Mouse (Mus musculus) midbrain, embryonic 13.5 days (tissue): ENCODE results near the gene Gm10203. TPM values are rescaled to one million over a fixed set of nuclear protein-coding genes. Genes with fewer than 3 reads are reported as not detected.
"Not testable (repeated sequence)": the region's sequence is repeated elsewhere in the genome, so short reads cannot be mapped to it uniquely, and the experiment has no call there.

Source experiments
- ATAC-seq: fragments of 200-750 bp; cut with Nextera tagmentation; 2 replicates; pipeline ENCODE4 v1.8.0; 2017; ENCODE audit warnings: mild to moderate bottlenecking, moderate TSS enrichment, moderate library complexity
- H3K27ac ChIP-seq: fragments of 300-500 bp; sonication (generic); 2 replicates; pipeline ENCODE4 v1.5.1; 2015; ENCODE audit warnings: inconsistent platforms, mild to moderate bottlenecking, moderate library complexity
- H3K27me3 ChIP-seq: fragments of 300-500 bp; sonication (generic); 2 replicates; pipeline ENCODE4 v1.6.1; 2015; ENCODE audit warnings: mild to moderate bottlenecking, inconsistent platforms
- H3K36me3 ChIP-seq: fragments of 300-500 bp; sonication (generic); 2 replicates; pipeline ENCODE4 v1.6.1; 2015; ENCODE audit warnings: mild to moderate bottlenecking, inconsistent platforms
- H3K4me1 ChIP-seq: fragments of 300-500 bp; sonication (generic); replicated peaks from 2 replicates; pipeline ENCODE4 v1.6.1; 2015; ENCODE audit warnings: inconsistent platforms
- H3K4me2 ChIP-seq: fragments of 300-500 bp; sonication (generic); replicated peaks from 2 replicates; pipeline ENCODE4 v1.6.1; 2015; ENCODE audit warnings: moderate library complexity, mild to moderate bottlenecking, inconsistent platforms
- H3K4me3 ChIP-seq: fragments of 300-500 bp; sonication (generic); replicated peaks from 2 replicates; pipeline ENCODE4 v1.5.1; 2015; ENCODE audit warnings: mild to moderate bottlenecking, inconsistent platforms
- H3K9ac ChIP-seq: fragments of 300-500 bp; sonication (generic); replicated peaks from 2 replicates; pipeline ENCODE4 v1.6.1; 2015; ENCODE audit warnings: mild to moderate bottlenecking, inconsistent platforms
- H3K9me3 ChIP-seq: fragments of 300-500 bp; sonication (generic); 2 replicates; pipeline ENCODE4 v1.6.1; 2016; ENCODE audit warnings: mild to moderate bottlenecking, inconsistent platforms
- WGBS: fragments of 180-500 bp; shearing (Covaris S2); methylation state at CpG from one replicate; pipeline ENCODE4 v1.1.7; 2015; 5-methylcytosine and 5-hydroxymethylcytosine counted together
- polyA plus RNA-seq: library from polyadenylated mRNA; unstranded; fragments of >200 nt; fragmentation: Nextera tagmentation; extraction: Ambion mirVana; gene quantifications from 2 replicates; pipeline ENCODE4 v1.2.1, GENCODE M21; 2015

The Gm10203 gene
- polyA plus RNA-seq, 1 experiment from 2014 or later: not detected

DNA sequence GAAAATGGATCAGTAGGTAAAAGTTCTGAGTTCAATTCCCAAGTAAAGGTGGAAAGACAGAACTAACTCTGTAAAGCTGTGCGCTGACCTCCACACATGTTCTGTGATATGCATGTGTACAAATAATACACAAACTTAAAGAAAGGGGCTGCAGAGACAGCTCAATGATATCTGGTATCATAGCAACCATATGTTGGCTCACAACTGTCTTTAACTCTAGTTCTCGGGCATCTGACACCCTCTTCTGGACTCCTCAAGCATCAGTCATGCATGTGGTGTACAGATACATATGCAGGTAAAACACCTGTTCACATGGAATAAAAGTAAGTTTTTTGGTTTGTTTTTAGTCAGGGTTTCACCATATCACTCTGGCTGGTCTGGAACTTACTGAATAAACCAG lies 38.5 kb downstream of the Gm10203 start:
- 96% methylated on average over 2 of the region's 2 CpGs for WGBS
- Histone ChIP-seq H3K9me3 (no peaks in the 10 kb centered on the region), H3K4me3 (no peak overlapping the region), H3K9ac (no peak overlapping the region), H3K4me1 (no peaks in the 10 kb centered on the region), H3K27ac (no peak overlapping the region), H3K27me3 (no peaks in the 10 kb centered on the region), H3K4me2 (no peak overlapping the region), H3K36me3 (peaks cover 45% of the 10 kb centered on the region)
- ATAC-seq: no peak

DNA sequence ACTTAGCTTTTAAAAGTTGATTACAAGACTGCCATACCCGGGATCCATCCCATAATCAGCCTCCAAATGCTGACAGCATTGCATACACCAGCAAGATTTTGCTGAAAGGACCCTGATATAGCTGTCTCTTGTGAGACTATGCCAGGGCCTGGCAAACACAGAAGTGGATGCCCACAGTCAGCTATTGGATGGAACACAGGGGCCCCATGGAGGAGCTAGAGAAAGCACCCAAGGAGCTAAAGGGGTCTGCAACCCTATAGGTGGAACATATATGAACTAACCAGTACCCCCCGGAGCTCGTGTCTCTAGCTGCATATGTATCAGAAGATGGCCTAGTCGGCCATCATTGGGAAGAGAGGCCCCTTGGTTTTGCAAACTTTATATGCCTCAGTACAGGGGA lies 40.0 kb downstream of the Gm10203 start:
- peaks cover 55% of the 10 kb centered on the region for H3K36me3 ChIP-seq

DNA sequence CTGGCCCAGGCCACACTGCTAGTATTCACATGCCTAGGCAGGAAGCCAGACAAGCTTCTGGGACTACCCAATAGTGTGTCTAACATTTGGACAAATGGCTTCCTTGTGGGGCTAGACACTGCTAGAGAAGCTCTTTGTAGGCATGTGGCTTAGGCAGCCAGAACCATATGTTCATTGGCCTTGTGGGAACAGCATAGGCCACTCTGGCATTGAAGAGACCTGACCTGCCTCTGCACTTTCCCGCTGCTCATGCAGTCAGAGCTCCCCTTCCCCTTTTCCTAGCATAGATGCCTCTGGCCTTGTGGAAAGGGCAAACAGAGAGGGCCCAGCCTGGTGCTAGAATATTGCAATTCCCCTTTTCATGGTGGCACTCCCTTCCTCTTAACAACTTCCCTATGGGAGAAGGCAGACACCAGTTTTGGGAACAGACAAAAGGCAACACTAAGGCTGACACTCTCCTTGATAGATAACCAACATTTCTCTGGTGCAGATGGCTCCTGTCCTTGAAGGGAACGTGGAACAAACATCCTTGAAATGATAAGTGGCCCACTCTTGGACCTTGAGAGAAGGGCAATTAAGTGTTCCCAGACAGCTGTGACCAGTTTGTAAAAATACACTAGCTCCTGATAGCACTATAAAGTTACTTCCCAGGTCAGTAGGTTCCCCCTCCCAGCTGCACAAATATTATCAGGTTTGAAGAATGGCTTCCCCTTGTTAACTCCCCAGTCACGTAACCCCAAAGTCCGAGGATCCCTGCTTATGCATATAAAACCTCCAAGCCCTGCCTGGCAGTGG lies 44.1 kb downstream of the Gm10203 start:
- H3K9me3 ChIP-seq: peaks cover 8% of the 10 kb centered on the region
- no peak overlapping the region for H3K4me3 ChIP-seq
- no peak overlapping the region for H3K27ac ChIP-seq
- no peak overlapping the region for H3K9ac ChIP-seq
- no peak overlapping the region for H3K4me2 ChIP-seq
- H3K4me1 ChIP-seq: no peaks in the 10 kb centered on the region
- ATAC-seq: no peak
- 83% methylated on average over 4 of the region's 4 CpGs for WGBS
- peaks cover 65% of the 10 kb centered on the region for H3K36me3 ChIP-seq
- H3K27me3 ChIP-seq: no peaks in the 10 kb centered on the region

More for the DNA sequence above, 40.0 kb downstream of the Gm10203 start:
- H3K9ac ChIP-seq, H3K27me3 ChIP-seq, ATAC-seq, H3K4me1 ChIP-seq, H3K4me3 ChIP-seq, H3K4me2 ChIP-seq, H3K27ac ChIP-seq, H3K9me3 ChIP-seq: not testable (repeated sequence)
- WGBS: 94% methylated on average over 4 of the region's 4 CpGs

DNA sequence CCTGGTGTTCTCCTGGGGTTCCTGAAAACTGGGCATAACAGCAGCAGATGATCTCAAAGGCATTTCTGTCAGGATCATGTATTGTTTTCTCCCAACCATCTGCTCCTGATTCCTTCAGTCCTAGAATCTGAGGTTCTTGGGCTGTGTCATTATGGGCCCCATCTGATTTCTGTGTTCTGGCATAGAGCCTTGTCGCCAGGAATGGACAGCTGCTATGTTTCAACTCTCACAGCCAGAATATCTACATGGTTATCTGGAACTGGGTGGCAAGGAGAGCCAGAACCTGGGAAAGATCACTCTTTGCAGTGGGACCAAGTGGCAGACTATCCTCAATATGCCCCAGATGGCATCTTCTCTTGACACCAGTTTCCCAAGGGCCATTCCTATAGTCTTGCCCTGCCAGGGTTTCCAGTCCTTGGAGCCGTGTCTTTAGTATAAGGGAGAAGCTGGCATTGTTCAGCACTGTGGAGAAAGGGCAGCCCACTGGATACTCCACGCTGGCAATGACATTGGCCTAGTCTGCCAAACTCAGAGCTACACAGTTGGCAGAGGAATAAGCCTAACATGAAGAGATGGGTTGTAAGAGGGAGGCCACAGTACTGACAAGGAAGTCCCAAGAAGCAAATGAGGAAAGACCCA lies 45.1 kb downstream of the Gm10203 start:
- H3K4me3 ChIP-seq: no peak overlapping the region
- H3K27me3 ChIP-seq: no peaks in the 10 kb centered on the region
- no peak overlapping the region for H3K27ac ChIP-seq
- H3K9me3 ChIP-seq: peaks cover 8% of the 10 kb centered on the region
- no peaks in the 10 kb centered on the region for H3K4me1 ChIP-seq
- no peak for ATAC-seq
- whole genome bisulfite sequencing: 94% methylated on average over 3 of the region's 3 CpGs
- H3K36me3 ChIP-seq: peaks cover 68% of the 10 kb centered on the region
- no peak overlapping the region for H3K4me2 ChIP-seq
- no peak overlapping the region for H3K9ac ChIP-seq

DNA sequence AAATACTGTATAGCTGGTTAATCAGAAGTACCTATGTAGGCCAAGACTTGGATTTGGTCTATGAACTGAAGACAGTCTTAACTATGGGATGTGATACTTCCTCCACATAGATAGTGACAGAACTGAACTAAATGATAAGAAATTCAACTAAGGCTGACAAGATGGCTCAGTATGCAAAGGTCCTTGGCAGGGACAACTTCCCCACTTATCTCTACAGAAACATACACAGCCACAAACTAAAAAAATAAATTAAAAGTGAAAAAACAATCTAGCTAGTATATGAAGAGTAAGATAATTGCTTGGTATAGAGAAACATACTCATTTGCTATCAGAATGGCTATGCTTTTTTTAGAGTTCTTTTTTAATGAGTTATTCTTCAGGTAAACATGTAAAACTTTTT lies 49.1 kb downstream of the Gm10203 start:
- Histone ChIP-seq H3K9me3 (peaks cover 8% of the 10 kb centered on the region), H3K27ac (no peak overlapping the region), H3K9ac (no peak overlapping the region), H3K27me3 (no peaks in the 10 kb centered on the region), H3K36me3 (peaks cover 89% of the 10 kb centered on the region), H3K4me2 (no peak overlapping the region), H3K4me3 (no peak overlapping the region), H3K4me1 (no peaks in the 10 kb centered on the region)
- no peak for ATAC-seq

Other genes starting within 250 kb of the Gm10203 start
- gene Caprin2, start 233.9 kb upstream of the Gm10203 start, polyA plus RNA-seq: 14.5 and 17.1 TPM in 2 replicates
- gene Sinhcaf, start 183.7 kb upstream of the Gm10203 start, polyA plus RNA-seq: 141 and 156 TPM in 2 replicates
- 17.4 and 19.2 TPM in 2 replicates for gene Dennd5b, start 28.5 kb upstream of the Gm10203 start, polyA plus RNA-seq
- gene Etfbkmt, start 9.7 kb downstream of the Gm10203 start, polyA plus RNA-seq: 6.4 and 6.9 TPM in 2 replicates
- gene Amn1, start 58.5 kb downstream of the Gm10203 start, polyA plus RNA-seq: 119 and 126 TPM in 2 replicates
- gene Resf1, start 179.2 kb downstream of the Gm10203 start, polyA plus RNA-seq: 39.7 and 41.2 TPM in 2 replicates